Mouse (Mus musculus): ENCODE measurements around the gene Nisch. TPM values are rescaled to one million over a fixed set of nuclear protein-coding genes. Genes with fewer than 3 reads are reported as not detected.

Gene Nisch
- polyA plus RNA-seq, 1 experiment = 257 TPM

- peak; percentile 30 to 84 for DNase-seq (ENCODE audit: low read depth in 1 of 2, low spot score in 2 of 2)
- H3K4me3 ChIP-seq (ENCODE audit: extremely low read depth, insufficient read depth, insufficient read length) = peak within 1 kb of the TSS; percentile 74
- no peak within 1 kb of the TSS for H3K27ac ChIP-seq (ENCODE audit: insufficient read depth, low read length)
- WGBS = 9% methylated on average over 59 of the region's 63 CpGs
- H3K4me1 ChIP-seq (ENCODE audit: control insufficient read depth, insufficient read depth, insufficient read length) = peaks cover 16% of the 10 kb centered on the region
- H3K27me3 ChIP-seq (ENCODE audit: control insufficient read depth, insufficient read depth, low read length) = 0 out of 2 replicates have a peak, but pooled peaks cover 1% of the 10 kb centered on the region
- H3K36me3 ChIP-seq (ENCODE audit: control insufficient read depth, insufficient read depth, low read length) = no peaks in the 10 kb centered on the region
- TF ChIP-seq POLR2A (IDR thresholded peaks at IDR 0.05; ENCODE audit: low read depth, low read length) (no peak), CTCF (IDR thresholded peaks at IDR 0.05; ENCODE audit: extremely low read depth, insufficient read depth, insufficient read length, insufficient replicate concordance) (no peak)
Observed at GRCm38 (mm10) chr14:31130236-31131220, 86.2 kb downstream of the Nisch start, which contains the start of gene Nt5dc2. Nt5dc2 (plus strand) TSS chr14:31131053.

- Histone ChIP-seq H3K36me3 (ENCODE audit: control insufficient read depth, insufficient read depth, low read length) (no peaks in the 10 kb centered on the region), H3K27me3 (ENCODE audit: control insufficient read depth, insufficient read depth, low read length) (0 out of 2 replicates have a peak, but pooled peaks cover 1% of the 10 kb centered on the region), H3K4me3 (ENCODE audit: extremely low read depth, insufficient read depth, insufficient read length) (peak overlapping the region; percentile 56), H3K27ac (ENCODE audit: insufficient read depth, low read length) (no peak overlapping the region), H3K4me1 (ENCODE audit: control insufficient read depth, insufficient read depth, insufficient read length) (peaks cover 16% of the 10 kb centered on the region)
- no peak for DNase-seq (ENCODE audit: low read depth in 1 of 2, low spot score in 2 of 2)
- no peak for TF ChIP-seq POLR2A (IDR thresholded peaks at IDR 0.05; ENCODE audit: low read depth, low read length)
- no peak for TF ChIP-seq CTCF (IDR thresholded peaks at IDR 0.05; ENCODE audit: extremely low read depth, insufficient read depth, insufficient read length, insufficient replicate concordance)
- WGBS = 61% methylated on average over 15 of the region's 15 CpGs
Observed at GRCm38 (mm10) chr14:31129326-31130235, 87.2 kb downstream of the Nisch start.

- WGBS = under 1% methylated on average over 33 of the region's 33 CpGs
- H3K4me1 ChIP-seq (ENCODE audit: control insufficient read depth, insufficient read depth, insufficient read length) = peaks cover 16% of the 10 kb centered on the region
- H3K27ac ChIP-seq (ENCODE audit: insufficient read depth, low read length) = peak within 1 kb of the TSS; percentile 82
- TF ChIP-seq CTCF (IDR thresholded peaks at IDR 0.05; ENCODE audit: extremely low read depth, insufficient read depth, insufficient read length, insufficient replicate concordance) = peak; percentile 53; the same call in 1 of the 2 replicates
- peak; percentile 82 for TF ChIP-seq POLR2A (IDR thresholded peaks at IDR 0.05; ENCODE audit: low read depth, low read length)
- no peaks in the 10 kb centered on the region for H3K36me3 ChIP-seq (ENCODE audit: control insufficient read depth, insufficient read depth, low read length)
- H3K4me3 ChIP-seq (ENCODE audit: extremely low read depth, insufficient read depth, insufficient read length) = peak within 1 kb of the TSS; percentile 82
- peak; percentile 97 to 98 for DNase-seq (ENCODE audit: low read depth in 1 of 2, low spot score in 2 of 2)
- 0 out of 2 replicates have a peak, but pooled peaks cover 1% of the 10 kb centered on the region for H3K27me3 ChIP-seq (ENCODE audit: control insufficient read depth, insufficient read depth, low read length)
Observed at GRCm38 (mm10) chr14:31128826-31129219, 87.9 kb downstream of the Nisch start, which contains the start of gene Smim4. Smim4 (minus strand) TSS chr14:31128956.

GRCm38 (mm10) chr14:31128101-31128825 is 88.5 kb downstream of the Nisch start:
- H3K27me3 ChIP-seq (ENCODE audit: control insufficient read depth, insufficient read depth, low read length) = 0 out of 2 replicates have a peak, but pooled peaks cover 1% of the 10 kb centered on the region
- H3K4me3 ChIP-seq (ENCODE audit: extremely low read depth, insufficient read depth, insufficient read length) = peak overlapping the region; percentile 82
- H3K36me3 ChIP-seq (ENCODE audit: control insufficient read depth, insufficient read depth, low read length) = peaks cover 2% of the 10 kb centered on the region
- WGBS = 1% methylated on average over 23 of the region's 23 CpGs
- TF ChIP-seq POLR2A (IDR thresholded peaks at IDR 0.05; ENCODE audit: low read depth, low read length) (no peak), CTCF (IDR thresholded peaks at IDR 0.05; ENCODE audit: extremely low read depth, insufficient read depth, insufficient read length, insufficient replicate concordance) (no peak; the same call in 1 of the 2 replicates)
- peak; percentile 36 to 37 for DNase-seq (ENCODE audit: low read depth in 1 of 2, low spot score in 2 of 2)
- peaks cover 16% of the 10 kb centered on the region for H3K4me1 ChIP-seq (ENCODE audit: control insufficient read depth, insufficient read depth, insufficient read length)
- H3K27ac ChIP-seq (ENCODE audit: insufficient read depth, low read length) = peak overlapping the region; percentile 82

- H3K27ac ChIP-seq (ENCODE audit: insufficient read depth, low read length) = no peak overlapping the region
- 89% methylated on average over 8 of the region's 8 CpGs for WGBS
- peaks cover 16% of the 10 kb centered on the region for H3K4me1 ChIP-seq (ENCODE audit: control insufficient read depth, insufficient read depth, insufficient read length)
- no peak for DNase-seq (ENCODE audit: low read depth in 1 of 2, low spot score in 2 of 2)
- peaks cover 3% of the 10 kb centered on the region for H3K36me3 ChIP-seq (ENCODE audit: control insufficient read depth, insufficient read depth, low read length)
- H3K4me3 ChIP-seq (ENCODE audit: extremely low read depth, insufficient read depth, insufficient read length) = no peak overlapping the region
- H3K27me3 ChIP-seq (ENCODE audit: control insufficient read depth, insufficient read depth, low read length) = 0 out of 2 replicates have a peak, but pooled peaks cover 1% of the 10 kb centered on the region
- TF ChIP-seq CTCF (IDR thresholded peaks at IDR 0.05; ENCODE audit: extremely low read depth, insufficient read depth, insufficient read length, insufficient replicate concordance) (no peak), POLR2A (IDR thresholded peaks at IDR 0.05; ENCODE audit: low read depth, low read length) (no peak)
Observed at GRCm38 (mm10) chr14:31126826-31127225, 89.9 kb downstream of the Nisch start.
